ENCODE assay signal across 8 mouse cellular contexts in the genomic region with DNA sequence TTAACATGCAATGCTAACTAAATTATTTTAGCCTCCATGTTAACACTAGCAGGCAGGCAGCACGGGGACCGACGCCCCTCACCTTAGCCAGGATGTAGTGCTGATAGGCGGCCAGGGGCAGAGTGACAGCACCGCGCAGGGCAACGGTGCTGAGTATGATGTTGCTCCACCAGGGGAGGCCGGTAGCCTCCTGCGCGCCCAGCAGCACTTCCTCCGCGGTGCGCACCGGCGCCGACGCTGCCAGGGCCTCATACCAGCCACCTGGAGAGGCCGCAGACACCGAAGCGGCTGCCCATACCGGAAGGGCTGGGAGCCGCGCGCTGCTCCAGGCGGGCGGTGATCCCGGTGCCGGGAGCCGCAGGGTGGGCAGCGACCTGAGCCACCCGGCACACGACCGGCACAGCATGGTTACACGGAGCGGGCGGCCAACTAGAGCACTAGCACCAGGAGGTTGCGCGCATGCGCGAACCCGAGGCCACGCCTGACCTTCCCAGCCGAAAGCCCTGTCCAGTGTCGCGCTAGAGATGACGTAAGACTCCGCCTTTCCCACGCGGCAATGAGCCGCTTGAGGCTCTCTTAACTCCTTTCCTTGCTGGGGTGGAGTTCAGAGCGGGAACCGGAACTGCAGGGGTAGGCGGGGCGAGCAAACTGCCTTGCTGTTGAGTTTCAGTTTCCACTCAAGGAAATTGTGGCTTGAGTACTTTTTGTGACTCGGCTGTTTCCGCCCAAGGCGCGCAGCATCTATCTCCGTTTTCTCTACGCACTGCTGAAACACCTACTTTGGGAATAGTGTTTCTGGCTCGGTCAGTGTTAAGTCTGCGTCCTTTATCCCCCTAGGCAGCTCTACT. TPM values are rescaled to one million over a fixed set of nuclear protein-coding genes. Genes with fewer than 3 reads are reported as not detected.
A peak's percentile ranks its signal among the peaks of the same experiment; 100 is the strongest.
DNase-seq lines count a peak whose midpoint lies in the region; ATAC-seq and TF ChIP-seq lines count a peak whose summit lies in the region.

A gene (minus strand): TSS at position 468 of the 848 bp plus-strand sequence.

- peak within 1 kb of the TSS; percentile 92 for H3K27ac ChIP-seq in hindbrain, embryonic 10.5 days
- peak within 1 kb of the TSS; percentile 85 for H3K27ac ChIP-seq in lung, postnatal 0 days (ENCODE audit: low read length)

- H3K36me3 ChIP-seq in hindbrain, embryonic 10.5 days: peaks cover 52% of the 10 kb centered on the region
- H3K36me3 ChIP-seq in lung, postnatal 0 days (ENCODE audit: insufficient read depth, low read length): peaks cover 11% of the 10 kb centered on the region

- DNase-seq in MN1 (ENCODE audit: low spot score): peak; percentile 100
- DNase-seq in cerebellum, adult 9-10 months: peak; percentile 98
- DNase-seq in hindbrain, embryonic 10.5 days (ENCODE audit: low spot score): peak; percentile 98
- peak; percentile 99 for DNase-seq in layer of hippocampus, adult 9-11 months
- peak; percentile 100 for DNase-seq in lung, postnatal 0 days (ENCODE audit: low spot score)
- DNase-seq in ovary, postnatal 14 days (ENCODE audit: low spot score): peak; percentile 98
- DNase-seq in thymus, postnatal 14 days: peak; percentile 99

- peak within 1 kb of the TSS; percentile 67 for H3K9ac ChIP-seq in lung, postnatal 0 days (replicated peaks; ENCODE audit: low read depth)

- peak within 1 kb of the TSS; percentile 78 for H3K4me2 ChIP-seq in lung, postnatal 0 days (replicated peaks; ENCODE audit: low read depth, low read length)

- no peaks in the 10 kb centered on the region for H3K9me3 ChIP-seq in hindbrain, embryonic 10.5 days
- H3K9me3 ChIP-seq in lung, postnatal 0 days (ENCODE audit: low read length): no peaks in the 10 kb centered on the region

- TF ChIP-seq CTCF in lung, postnatal 0 days (IDR thresholded peaks at IDR 0.05): peak; percentile 55

- ATAC-seq in frontal cortex, adult (ENCODE audit: low TSS enrichment): peak; percentile 93
- ATAC-seq in lung, postnatal 0 days: peak; percentile 99

- peak within 1 kb of the TSS; percentile 78 for H3K4me3 ChIP-seq in hindbrain, embryonic 10.5 days
- peak within 1 kb of the TSS; percentile 66 for H3K4me3 ChIP-seq in lung, postnatal 0 days (ENCODE audit: low read depth, low read length)

- H3K27me3 ChIP-seq in hindbrain, embryonic 10.5 days (ENCODE audit: insufficient read depth, poor library complexity, severe bottlenecking): no peaks in the 10 kb centered on the region
- H3K27me3 ChIP-seq in lung, postnatal 0 days (replicated peaks; ENCODE audit: insufficient read depth, low read length): no peaks in the 10 kb centered on the region

- H3K4me1 ChIP-seq in hindbrain, embryonic 10.5 days (replicated peaks): peaks cover 13% of the 10 kb centered on the region
- H3K4me1 ChIP-seq in lung, postnatal 0 days (ENCODE audit: insufficient read depth, low read depth, low read length): peaks cover 6% of the 10 kb centered on the region; the same call in 1 of the 2 replicates

- under 1% methylated on average over 62 of the region's 62 CpGs for WGBS in hindbrain, embryonic 10.5 days
- WGBS in lung, postnatal 0 days: under 1% methylated on average over 62 of the region's 62 CpGs

- peak; percentile 82; the same call in 1 of the 2 replicates for TF ChIP-seq EP300 in lung, postnatal 0 days (IDR thresholded peaks at IDR 0.05)

RNA-seq across cellular contexts. Expression of the gene that starts here (rescaled TPM):
- 30.5 and 32.0 TPM in 2 replicates for polyA plus RNA-seq in hindbrain, embryonic 10.5 days (2016; fragmentation: Nextera tagmentation; extraction: Ambion mirVana)
- polyA plus RNA-seq in lung, postnatal 0 days (2015; fragmentation: Nextera tagmentation; extraction: Ambion mirVana): 18.7 and 20.9 TPM in 2 replicates

Comparison
In these comparisons a context has a peak if more than half of its experiments do, and no peak if none do; other contexts are left out.
1. Peak in every context shown above with its lines: DNase-seq, ATAC-seq, H3K4me3 ChIP-seq and H3K27ac ChIP-seq.